Mouse (Mus musculus) cortical plate, adult 2 months (tissue): ENCODE results near the gene Racgap1. TPM values are rescaled to one million over a fixed set of nuclear protein-coding genes. Genes with fewer than 3 reads are reported as not detected.

Experiments
- H3K27ac ChIP-seq: fragments of 200-500 bp; 2 replicates; pipeline ENCODE4 v1.5.1; 2012; ENCODE audit warnings: low read length, control low read depth, inconsistent platforms; ENCODE audit not compliant: insufficient read depth
- H3K4me1 ChIP-seq: fragments of 200-500 bp; 2 replicates; pipeline ENCODE4 v1.6.1; 2011; ENCODE audit warnings: low read length; ENCODE audit not compliant: control insufficient read depth, insufficient read depth
- H3K4me3 ChIP-seq: fragments of 200-500 bp; 2 replicates; pipeline ENCODE4 v1.5.1; 2011; ENCODE audit warnings: mild to moderate bottlenecking, low read length, control low read depth; ENCODE audit not compliant: insufficient read depth
- CTCF ChIP-seq: fragments of 200-500 bp; IDR thresholded peaks from 2 replicates; pipeline ENCODE4 v1.5.1; 2011; ENCODE audit warnings: mild to moderate bottlenecking, control low read depth, low read length; ENCODE audit not compliant: insufficient read depth; ENCODE audit errors: extremely low read depth
- POLR2A ChIP-seq: fragments of 200-500 bp; IDR thresholded peaks from 2 replicates; pipeline ENCODE4 v1.6.1; 2011; ENCODE audit warnings: mild to moderate bottlenecking, low read length, control low read depth; ENCODE audit not compliant: insufficient read depth; ENCODE audit errors: extremely low read depth
- polyA plus RNA-seq: library from polyadenylated mRNA; depleted of rRNA; stranded (reverse); fragments of >200 nt; gene quantifications from 2 replicates; pipeline ENCODE4 v1.2.3, GENCODE M21; 2012

The Racgap1 gene
- polyA plus RNA-seq, 1 experiment = 13.3 TPM

- Histone ChIP-seq H3K27ac (no peak overlapping the region), H3K4me1 (0 out of 2 replicates have a peak, but pooled peaks cover 2% of the 10 kb centered on the region)
Measured at GRCm38 (mm10) chr15:99607388-99608113, 43.9 kb downstream of the Racgap1 start.

GRCm38 (mm10) chr15:99606515-99606914 is 44.9 kb downstream of the Racgap1 start:
- no peak overlapping the region for H3K27ac ChIP-seq

More at GRCm38 (mm10) chr15:99607388-99608113, 43.9 kb downstream of the Racgap1 start:
- no peak overlapping the region for H3K4me3 ChIP-seq
- TF ChIP-seq CTCF = no peak
- TF ChIP-seq POLR2A = no peak

GRCm38 (mm10) chr15:99605595-99605994 is 45.9 kb downstream of the Racgap1 start:
- TF ChIP-seq POLR2A = no peak
- no peak for TF ChIP-seq CTCF
- Histone ChIP-seq H3K4me1 (0 out of 2 replicates have a peak, but pooled peaks cover 2% of the 10 kb centered on the region), H3K27ac (no peak overlapping the region), H3K4me3 (no peak overlapping the region)

More at GRCm38 (mm10) chr15:99606515-99606914, 44.9 kb downstream of the Racgap1 start:
- 0 out of 2 replicates have a peak, but pooled peaks cover 2% of the 10 kb centered on the region for H3K4me1 ChIP-seq
- TF ChIP-seq CTCF (no peak), POLR2A (no peak)
- no peak overlapping the region for H3K4me3 ChIP-seq

- Histone ChIP-seq H3K27ac (no peak overlapping the region), H3K4me3 (no peak overlapping the region), H3K4me1 (0 out of 2 replicates have a peak, but pooled peaks cover 2% of the 10 kb centered on the region)
- TF ChIP-seq CTCF = no peak
- no peak for TF ChIP-seq POLR2A
Measured at GRCm38 (mm10) chr15:99603216-99603615, 48.2 kb downstream of the Racgap1 start.

- H3K27ac ChIP-seq = no peak overlapping the region
- 0 out of 2 replicates have a peak, but pooled peaks cover 2% of the 10 kb centered on the region for H3K4me1 ChIP-seq
- no peak overlapping the region for H3K4me3 ChIP-seq
- TF ChIP-seq CTCF (no peak), POLR2A (no peak)
Measured at GRCm38 (mm10) chr15:99602206-99602820, 49.1 kb downstream of the Racgap1 start.

GRCm38 (mm10) chr15:99601823-99602120 is 49.7 kb downstream of the Racgap1 start:
- Histone ChIP-seq H3K27ac (no peak overlapping the region), H3K4me1 (0 out of 2 replicates have a peak, but pooled peaks cover 2% of the 10 kb centered on the region), H3K4me3 (no peak overlapping the region)
- TF ChIP-seq CTCF (no peak), POLR2A (no peak)

- Histone ChIP-seq H3K4me3 (no peak within 1 kb of the TSS), H3K4me1 (no peaks in the 10 kb centered on the region), H3K27ac (no peak within 1 kb of the TSS)
- TF ChIP-seq POLR2A (no peak), CTCF (no peak)
Measured at GRCm38 (mm10) chr15:99600986-99601822, 50.3 kb downstream of the Racgap1 start, which contains the start of gene Aqp6. Gene Aqp6 (plus strand): TSS chr15:99601400.

- Histone ChIP-seq H3K27ac (no peak overlapping the region), H3K4me1 (no peaks in the 10 kb centered on the region), H3K4me3 (no peak overlapping the region)
- TF ChIP-seq POLR2A (no peak), CTCF (no peak)
Measured at GRCm38 (mm10) chr15:99599245-99600070, 52.0 kb downstream of the Racgap1 start.
